Mouse (Mus musculus): ENCODE results near the gene Sardh.

Sardh gene

DNA sequence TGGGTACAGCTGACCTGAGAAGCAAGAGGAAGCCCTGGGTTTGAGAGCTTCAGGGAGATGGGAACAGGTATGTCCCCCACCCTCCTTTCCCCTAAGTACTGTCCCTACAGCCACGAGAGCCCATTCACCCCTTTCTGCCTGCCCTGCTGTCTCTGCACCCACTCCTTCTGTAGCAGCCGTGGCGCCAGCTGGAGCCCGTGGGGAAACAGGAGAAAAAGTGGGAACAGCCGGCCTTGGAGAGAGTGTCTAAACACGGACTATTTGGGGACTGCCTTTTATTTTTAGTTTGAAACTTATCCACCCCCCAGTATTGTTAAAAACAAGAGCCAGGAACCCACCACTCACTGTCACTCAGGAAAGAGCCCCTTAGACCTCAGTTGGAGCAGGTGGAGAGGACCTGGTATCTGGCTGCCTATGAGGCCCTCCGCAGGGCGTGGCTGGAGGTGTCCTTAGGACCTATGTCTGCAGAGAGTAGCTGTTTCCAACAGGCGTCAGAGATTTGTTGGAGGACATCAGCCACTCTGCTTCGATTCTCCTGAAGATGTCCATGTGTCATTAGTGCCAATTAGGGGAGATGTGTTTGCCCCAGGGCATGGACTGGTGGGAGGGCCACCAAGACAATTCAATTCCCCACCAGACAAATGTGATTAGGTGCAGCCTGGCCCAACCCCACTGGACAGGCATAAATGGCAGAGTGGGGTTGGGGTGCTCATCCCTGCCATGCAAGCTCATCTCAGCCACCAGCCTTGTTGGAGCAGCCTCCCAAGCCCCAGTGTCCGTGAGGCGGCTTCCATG, 83.1 kb downstream of the Sardh start, which contains the start of gene Dbh:
TSS of gene Dbh (plus strand) at position 438 of the 795 bp plus-strand sequence.
- DNase-seq: no peak

DNA sequence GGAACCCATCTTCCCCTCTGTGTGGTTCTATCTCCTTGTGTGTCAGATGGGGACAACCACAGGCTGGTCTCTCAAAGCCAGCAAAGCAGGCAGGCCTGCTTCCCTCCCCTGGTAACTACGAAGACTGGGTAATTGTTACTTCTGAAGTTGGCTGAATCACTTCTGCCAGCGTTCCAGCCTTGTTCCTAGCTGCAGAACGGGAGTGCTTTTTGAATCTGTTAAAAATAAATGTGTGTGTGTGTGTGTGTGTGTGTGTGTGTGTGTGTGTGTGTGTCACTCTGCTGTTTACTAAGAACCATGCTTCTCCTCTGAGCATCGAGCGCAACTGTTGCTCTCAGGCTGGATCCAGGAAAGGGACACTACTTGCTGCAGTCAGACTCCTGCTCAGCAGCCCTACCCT, 84.3 kb downstream of the Sardh start:
- no peak for DNase-seq

DNA sequence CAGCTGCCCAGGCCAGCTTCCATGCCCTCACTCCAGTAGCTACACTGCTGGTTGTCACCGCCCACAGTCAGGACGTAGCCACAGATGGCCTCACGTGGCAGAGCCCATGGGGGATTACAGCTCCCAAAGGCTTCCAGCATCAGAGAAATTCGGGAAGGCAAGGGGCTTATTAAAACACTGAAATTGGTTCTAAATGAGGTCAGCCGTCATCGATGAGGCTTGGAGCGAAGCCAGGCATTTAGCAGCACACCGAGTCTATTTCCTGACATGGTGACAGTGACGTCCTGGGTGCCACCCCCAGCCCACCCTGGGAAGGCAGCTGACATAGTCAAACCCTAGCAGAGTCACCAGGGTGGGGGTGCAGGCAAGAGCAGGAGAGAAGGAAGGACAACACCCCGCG, 85.5 kb downstream of the Sardh start:
- DNase-seq: no peak

DNA sequence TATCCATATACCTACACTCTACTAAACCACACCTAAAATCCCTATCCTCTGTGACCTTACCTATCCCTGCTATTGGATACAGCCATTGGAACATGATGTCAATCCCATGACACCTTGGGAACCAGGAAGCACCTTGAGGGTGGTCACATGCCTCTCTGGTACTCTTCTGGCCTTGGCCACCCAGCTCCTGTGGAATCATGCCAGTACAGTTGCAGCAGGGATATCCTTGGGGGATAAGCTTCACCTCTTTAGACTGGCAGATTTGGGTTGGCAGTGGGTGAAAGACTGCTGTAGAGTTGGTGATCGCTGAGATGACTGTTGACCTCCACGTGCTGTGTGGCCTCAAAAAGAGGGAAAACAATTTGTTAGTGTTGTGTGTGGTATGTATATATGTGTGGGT, 86.6 kb downstream of the Sardh start:
- no peak for DNase-seq

DNA sequence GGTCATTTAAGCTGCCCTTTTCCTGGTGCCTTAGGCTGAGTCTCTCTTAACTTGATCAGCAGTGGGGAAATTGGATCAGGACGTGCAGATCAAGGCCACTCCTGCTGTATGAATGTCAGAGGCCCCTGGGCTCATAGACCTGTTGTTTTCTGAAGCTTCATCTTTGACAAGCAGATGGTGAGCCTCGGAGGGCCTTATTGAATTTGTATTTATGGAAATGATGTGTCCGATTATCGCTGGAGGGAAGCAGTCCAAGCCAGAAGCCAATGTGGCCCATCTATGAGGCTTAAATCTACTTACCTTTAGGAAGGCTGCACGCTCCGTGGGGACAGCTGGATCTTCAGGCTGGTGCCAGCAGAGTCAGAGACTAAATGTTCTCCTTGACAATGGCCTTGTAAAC, 91.5 kb downstream of the Sardh start:
- no peak for DNase-seq

DNA sequence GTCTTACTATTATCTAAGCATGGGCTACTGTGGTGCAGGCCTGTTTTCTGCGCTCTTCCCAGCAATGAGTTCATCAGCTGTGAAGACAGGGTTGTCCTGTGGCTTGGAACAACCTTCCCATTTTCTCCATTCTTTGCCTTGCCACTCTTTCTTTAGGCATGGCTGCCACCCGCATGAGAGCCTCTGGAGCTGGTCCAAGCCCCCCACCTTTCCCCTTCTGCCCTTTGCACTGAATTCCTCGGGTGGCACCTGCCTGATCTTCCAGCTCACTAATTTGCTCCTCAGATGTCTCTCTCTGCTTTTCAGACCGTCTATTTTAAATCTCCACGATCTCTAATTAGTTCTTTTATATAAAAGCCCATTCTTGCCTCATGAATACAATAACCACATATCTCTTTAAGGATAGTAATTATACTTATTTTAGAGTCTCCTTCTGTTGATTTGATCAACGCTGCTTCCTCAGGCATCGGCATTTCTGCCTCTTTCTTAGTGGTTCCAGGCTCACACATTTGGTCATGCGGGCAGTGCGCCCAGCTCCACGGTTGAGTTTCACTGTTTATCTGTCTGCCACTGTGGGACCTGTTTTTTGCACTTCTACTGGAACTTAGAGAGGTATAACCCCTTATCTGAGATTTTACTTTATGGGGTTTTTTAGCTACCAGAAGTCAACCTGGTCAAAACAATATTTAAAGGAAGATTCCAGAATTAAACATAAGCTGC, 93.5 kb downstream of the Sardh start:
- DNase-seq: no peak

DNA sequence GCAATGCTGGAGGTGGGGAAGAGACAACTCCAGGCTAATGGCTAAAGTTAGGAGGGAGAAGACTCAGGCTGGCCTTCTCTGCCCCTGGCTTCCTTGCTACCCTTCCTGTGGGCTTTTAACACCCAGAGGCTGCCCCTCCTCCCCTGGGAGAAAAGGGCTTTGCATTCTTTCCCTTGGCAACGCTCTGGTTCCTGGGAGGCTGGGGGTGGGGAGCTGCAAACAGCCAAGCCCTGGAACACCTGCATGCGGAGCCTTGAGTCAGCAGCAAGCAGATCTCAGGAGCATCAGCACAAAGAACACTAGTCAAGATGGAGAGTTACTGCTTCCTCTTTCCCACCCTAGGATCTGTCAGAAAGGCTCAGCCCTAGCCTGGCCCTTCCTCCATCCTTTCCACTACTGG, 98.7 kb downstream of the Sardh start:
- DNase-seq: no peak

DNA sequence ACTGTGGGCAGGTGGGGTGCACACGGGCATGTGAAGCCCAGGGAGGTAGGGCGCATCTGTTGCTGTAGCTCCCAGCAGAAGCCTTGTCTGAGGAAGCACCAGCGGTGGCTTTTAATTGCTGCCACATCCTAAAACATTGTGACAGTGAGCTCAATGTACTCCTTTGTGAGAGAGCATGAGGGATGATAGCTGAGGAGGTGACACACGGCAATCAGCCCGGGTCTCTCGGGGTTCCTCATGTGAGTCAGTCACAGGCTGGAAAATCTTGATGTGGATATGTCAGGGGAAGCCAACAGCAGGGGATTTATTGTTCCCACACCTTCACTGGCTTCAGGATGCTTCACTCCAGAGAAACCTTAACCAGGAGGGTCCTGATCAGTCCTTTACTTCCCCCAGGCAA, 101.3 kb downstream of the Sardh start:
- no peak for DNase-seq

DNA sequence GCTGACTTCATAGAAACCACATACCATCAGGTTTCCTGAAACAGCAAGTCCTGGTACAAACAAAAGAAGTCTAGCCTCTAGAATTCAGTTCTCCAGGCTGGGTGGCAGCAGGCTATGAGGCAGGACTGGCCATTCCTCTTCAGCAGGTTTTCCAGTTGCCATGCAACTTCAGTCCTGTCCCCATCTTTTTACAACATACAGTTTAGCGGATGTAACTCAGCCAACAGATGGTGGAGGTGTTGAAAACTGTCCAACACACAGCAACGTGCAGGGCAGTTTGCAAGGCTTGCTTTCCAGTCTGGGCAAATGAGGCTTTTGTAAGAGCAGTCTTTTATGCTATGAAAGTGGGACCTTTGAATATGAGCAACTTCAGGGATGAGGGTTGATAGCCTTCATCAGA, 103.2 kb downstream of the Sardh start:
- DNase-seq: no peak

DNA sequence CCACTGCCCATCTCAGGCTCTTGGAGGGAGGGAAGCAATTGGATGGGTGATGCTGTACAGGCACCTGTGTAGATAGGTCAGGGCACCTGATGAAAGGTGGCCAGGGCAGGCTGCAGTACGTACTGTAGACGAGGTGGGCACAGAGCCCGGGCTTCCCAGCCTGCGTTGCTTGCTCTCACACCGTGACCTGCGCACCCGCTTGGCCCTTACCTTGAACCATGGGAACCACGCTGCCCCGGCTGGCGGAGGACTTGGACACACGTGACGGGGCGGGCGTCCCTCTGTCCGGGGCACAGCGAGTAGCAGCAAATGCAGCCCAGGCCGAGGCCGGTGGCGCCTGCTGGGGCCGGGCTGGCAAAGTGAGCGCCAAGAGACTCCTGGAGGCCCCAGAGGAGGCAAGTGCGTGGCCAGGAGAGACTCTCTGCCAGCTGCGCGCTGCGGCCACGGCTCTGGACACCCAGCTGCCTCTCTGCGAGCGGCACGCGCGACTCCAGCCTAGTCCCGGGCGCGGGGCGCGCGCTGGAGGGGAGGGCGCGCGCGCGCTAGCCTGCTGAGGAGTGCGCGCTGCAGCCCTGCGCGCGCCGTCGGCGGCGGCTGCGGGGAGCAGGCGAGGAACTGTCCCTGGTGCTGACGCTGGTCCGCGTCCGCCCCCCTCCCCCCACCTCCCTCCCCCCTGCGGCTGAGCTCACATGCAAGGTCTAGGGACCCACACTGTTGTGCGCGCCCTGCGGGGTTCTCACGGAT, 106.0 kb downstream of the Sardh start, which contains the start of gene Fam163b:
TSS of gene Fam163b (minus strand) at position 542 of the 744 bp plus-strand sequence.
- peak; percentile 50 for DNase-seq
